Mouse (Mus musculus) cerebellum, adult 9-11 months (tissue): ENCODE results near the gene Trappc2.

ENCODE experiments used
- DNase-seq: peaks from one replicate; pipeline ENCODE4 v3.0.0; 2022

The Trappc2 gene

GRCm38 (mm10) chrX:166440036-166440615 is at the start of gene Trappc2:
TSS of gene Trappc2 (plus strand) at chrX:166440574.
- no peak for DNase-seq

DNA sequence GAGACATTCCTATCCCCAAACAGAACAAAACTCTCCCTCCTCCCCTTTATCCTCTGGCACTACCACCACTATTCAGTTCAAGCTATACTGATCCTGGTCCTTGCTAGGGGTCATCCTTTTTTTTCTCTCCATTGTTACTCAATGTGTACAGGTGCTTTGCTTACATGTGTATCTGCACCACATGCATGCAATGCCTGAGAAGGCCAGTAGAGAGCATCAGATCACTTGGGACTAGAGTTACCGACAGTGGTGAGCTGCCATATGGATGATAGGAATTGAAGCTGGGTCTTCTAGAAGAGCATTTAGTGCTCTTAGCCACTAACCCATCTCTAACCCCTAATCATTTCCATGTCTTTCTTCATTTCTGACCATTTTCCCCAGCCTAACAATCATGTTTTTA is 46.6 kb upstream of the Trappc2 start:
- DNase-seq: no peak

DNA sequence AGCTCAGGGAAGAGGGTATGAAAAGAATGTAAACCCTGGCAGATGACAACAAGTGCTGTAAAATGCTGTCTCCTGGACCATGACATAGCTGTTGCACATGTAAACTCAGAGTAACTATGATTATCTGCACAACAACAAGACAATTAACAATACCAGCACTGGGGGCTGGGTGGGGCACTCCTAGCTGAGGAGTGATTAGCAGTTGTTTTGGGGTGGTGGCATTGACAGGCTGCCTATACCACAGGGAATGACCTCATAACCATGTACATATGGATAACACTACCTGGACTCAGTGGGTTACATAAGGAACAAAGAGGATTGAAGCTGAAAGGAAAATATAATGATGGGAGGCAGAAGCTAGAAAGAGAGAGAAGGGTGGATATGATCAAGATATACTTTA is 32.5 kb upstream of the Trappc2 start:
- no peak for DNase-seq

- DNase-seq: peak; percentile 24
Observed at GRCm38 (mm10) chrX:166416196-166416595, 24.2 kb upstream of the Trappc2 start.

- DNase-seq: no peak
Observed at GRCm38 (mm10) chrX:166434812-166435211, 5.6 kb upstream of the Trappc2 start.

GRCm38 (mm10) chrX:166440616-166441063 is 266 bp downstream of the Trappc2 start, which contains the start of gene Ofd1:
TSS of gene Ofd1 (minus strand) at chrX:166440704.
- DNase-seq: peak; percentile 93

- no peak for DNase-seq
Observed at GRCm38 (mm10) chrX:166444552-166444951, 4.2 kb downstream of the Trappc2 start.

DNA sequence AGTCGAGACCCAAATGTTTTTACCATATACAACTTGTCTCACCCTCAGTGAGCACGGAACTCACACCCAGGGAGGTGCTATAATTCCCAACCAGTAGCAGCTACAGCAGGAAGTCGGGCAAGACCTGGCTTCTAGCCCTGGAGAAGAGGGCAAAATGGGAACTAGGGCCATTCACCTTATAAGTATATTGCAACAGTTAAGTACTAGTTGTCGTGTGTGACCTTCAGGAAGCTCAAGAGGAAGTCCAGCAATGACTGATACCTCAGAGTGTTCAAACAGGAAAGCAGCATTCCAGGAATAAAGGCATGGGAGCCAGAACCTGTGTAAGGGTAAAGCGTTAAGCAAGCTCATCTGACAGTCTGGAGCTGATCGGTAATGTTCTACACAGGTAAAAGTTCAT is 13.2 kb downstream of the Trappc2 start:
- DNase-seq: no peak

DNA sequence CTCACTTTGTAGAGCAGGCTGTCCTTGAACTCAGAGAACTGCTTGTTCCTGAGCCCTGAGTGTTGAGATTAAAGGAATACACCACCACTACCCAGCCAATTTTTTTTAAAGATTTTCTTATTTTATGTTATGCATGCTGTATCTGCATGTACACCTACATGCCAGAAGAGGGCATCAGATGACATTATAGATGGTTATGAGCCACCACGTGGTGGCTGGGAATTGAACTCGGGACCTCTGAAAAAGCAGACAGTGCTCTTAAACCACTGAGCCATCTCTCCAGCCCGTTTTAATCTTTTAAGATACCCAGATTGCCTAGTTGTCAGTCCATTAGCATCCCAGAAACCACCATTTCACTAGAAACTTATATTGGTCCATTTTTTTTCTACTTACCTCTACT is 14.0 kb downstream of the Trappc2 start:
- no peak for DNase-seq

DNA sequence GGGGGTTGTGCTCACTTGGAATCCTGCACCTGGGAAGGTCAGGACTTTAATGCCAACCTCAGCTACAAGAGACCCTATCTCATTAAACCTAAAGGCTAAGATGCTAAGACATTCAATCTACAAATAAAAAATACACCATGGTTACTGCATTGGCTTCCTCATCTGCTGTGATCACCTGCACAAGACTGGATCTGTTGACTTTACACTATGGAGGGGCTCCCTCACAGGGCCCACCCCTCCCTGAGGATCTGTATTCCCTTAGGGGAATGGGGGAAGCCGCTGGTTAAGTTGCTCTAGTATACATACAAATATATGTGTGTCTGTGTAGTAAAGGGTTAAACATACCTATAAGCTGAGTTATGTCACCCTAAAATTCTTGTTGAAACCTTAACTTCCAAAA is 15.2 kb downstream of the Trappc2 start:
- DNase-seq: no peak

DNA sequence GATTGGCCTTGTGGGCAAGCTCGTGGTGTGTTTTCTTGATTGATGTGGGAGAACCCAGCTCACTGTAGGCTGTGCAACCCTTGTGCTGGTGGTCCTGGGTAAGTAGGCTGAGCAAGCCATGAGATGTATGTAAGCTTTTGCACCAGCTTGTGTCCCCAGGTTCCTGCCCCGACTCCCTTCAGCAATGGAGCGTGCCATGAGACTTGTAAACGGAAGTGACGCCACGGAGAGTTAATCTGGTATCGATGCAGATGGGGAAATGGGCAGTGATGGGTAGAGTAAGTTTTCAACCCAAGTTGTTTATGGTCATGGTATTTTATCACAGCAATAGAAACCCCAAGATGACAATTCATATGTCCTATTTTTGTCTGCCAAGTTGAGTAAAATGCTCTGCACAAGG is 27.9 kb downstream of the Trappc2 start:
- DNase-seq: no peak

DNA sequence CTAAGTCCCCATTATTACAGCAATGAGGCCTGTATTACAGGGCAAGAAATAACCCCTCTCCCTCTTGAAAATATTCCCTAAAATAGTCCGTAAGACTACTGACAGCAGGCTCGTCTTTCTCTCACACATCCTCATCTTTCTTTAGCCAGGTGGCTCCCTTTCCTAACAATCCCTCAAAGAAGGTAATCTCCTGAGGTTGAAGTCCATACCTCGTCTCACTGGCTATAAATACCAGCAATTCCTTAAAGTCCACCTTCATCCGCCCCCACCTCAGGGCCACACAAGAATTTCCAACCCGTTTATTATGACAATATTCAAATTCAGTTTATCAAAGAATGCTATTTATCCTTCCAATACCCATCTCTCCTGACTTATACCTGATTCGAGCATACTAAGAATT is 32.2 kb downstream of the Trappc2 start:
- no peak for DNase-seq

DNA sequence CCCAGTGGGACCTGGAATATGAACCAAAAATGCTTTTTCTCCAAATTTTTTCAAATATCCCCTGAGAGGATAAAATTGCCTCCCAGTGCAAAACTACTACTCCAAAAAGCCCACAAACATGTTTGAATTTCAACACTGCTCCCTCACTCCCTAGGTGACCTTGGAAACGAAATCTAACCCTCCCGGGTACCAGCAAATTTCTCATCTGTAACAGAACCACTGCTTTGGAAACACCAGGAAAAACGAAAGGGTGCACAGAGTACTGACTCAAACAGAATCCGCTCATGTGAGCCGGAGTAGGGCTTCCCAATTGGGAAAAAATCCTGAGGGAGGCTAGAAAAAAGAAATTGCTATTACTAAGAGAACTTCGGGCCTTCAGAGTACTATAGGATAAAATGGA is 37.0 kb downstream of the Trappc2 start:
- DNase-seq: no peak

GRCm38 (mm10) chrX:166478631-166479364 is 38.4 kb downstream of the Trappc2 start:
- no peak for DNase-seq

- DNase-seq: peak; percentile 92
Observed at GRCm38 (mm10) chrX:166479365-166479983, 39.1 kb downstream of the Trappc2 start, which contains the start of gene Rab9. TSS of gene Rab9 (minus strand) at chrX:166479867.

- no peak for DNase-seq
Observed at GRCm38 (mm10) chrX:166495052-166495451, 54.7 kb downstream of the Trappc2 start.

DNA sequence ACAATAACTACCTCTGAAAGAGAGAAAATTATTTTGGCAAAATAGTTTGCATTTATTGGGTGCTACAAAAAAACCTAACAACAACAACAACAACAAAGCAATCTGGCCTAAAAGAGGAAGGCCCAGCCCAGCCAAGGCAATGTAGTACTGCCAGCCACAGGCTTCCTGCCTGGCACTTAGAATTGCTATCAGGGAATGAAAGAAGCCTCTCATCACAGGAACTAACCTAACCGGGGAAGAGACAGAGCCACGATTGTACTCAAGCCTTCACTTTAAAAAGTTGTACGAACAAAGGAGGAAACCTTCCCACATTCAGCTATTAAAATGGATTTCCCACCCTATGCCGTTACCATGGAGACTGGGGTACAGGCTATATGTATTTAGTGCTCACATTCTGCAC is 57.4 kb downstream of the Trappc2 start:
- no peak for DNase-seq

DNA sequence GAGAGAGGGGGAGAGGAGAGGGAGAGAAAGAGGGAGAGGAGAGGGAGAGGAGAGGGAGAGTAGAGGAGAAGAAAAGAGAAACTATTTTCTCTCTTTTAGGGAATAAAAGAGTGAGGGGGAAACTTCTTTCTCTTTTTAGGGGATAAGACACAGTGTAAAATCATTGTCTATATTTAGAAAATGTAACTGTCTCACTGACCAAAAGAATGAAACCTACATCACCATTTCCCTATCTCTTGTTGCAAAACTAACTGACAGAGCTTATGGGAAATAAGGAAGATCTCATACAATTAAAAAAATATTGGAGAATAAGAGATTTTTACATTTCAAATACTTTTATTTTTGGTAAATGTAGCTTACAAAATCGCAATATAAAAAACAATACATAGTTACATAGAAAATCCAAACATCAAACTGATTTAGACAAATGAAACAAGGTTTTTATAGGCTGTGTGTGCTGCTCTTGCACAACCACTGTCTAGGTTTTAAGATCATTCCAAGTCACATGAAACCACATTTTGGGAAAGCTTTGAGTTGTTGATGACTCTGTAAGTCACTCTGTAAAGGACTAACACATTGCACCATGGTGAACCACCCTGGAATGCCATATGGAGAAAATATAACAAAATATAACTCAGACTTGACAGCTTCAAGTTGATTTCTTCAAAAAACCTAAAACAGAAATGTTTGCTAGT is 59.3 kb downstream of the Trappc2 start:
- no peak for DNase-seq
